Mouse (Mus musculus): ENCODE results near the gene Tmcc3.

DNA sequence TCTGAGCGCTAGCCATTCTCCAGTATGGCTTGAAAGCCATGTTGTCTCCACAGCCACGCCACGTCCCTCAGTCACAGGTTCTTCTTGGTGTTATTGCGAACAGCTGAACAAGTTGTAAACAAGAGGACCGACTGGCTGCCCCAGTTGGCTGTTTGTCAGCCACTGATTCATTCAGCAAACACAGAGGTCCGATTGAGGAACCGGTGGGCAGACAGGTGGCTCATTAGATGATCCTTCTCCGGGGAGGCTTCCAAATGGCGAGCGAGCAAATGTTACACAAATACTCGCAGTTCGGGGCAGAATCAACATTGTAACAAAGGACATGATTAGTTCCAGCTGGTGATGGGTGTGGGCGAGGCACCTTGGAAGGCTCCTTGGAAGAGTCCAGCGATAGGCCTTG, 256.2 kb downstream of the Tmcc3 start:
- TF ChIP-seq POLR2A (IDR thresholded peaks at IDR 0.05; ENCODE audit: insufficient read depth, low read depth, low read length) (no peak), CTCF (IDR thresholded peaks at IDR 0.05) (no peak), EP300 (IDR thresholded peaks at IDR 0.05; ENCODE audit: insufficient read depth, low read depth, low read length) (no peak)
